Mouse (Mus musculus) cerebellum, adult 2 months (tissue): Measurements from ENCODE around the gene Gfra1.

Experiments used
- CTCF ChIP-seq: fragments of 200-500 bp; IDR thresholded peaks from 2 replicates; pipeline ENCODE4 v1.5.1; 2011; ENCODE audit warnings: low read depth, mild to moderate bottlenecking, control low read depth, low read length, moderate library complexity, borderline replicate concordance; ENCODE audit not compliant: insufficient read depth
- POLR2A ChIP-seq: fragments of 200-500 bp; IDR thresholded peaks from 2 replicates; pipeline ENCODE4 v1.6.1; 2011; ENCODE audit warnings: low read length, control low read depth, borderline replicate concordance; ENCODE audit not compliant: insufficient read depth

- no peak for TF ChIP-seq CTCF
- TF ChIP-seq POLR2A = no peak
These were observed 13.9 kb downstream of the Gfra1 start for GRCm38 (mm10) chr19:58441785-58442184.
